ENCODE assay signal across 8 mouse cellular contexts in genomic region chr12:112801864-112802846, GRCm38 (mm10). TPM values are rescaled to one million over a fixed set of nuclear protein-coding genes. Genes with fewer than 3 reads are reported as not detected.
DNase-seq lines count a peak whose midpoint lies in the region; ATAC-seq and TF ChIP-seq lines count a peak whose summit lies in the region.

Gene Ahnak2 (minus strand): TSS chr12:112802657.

- no peaks in the 10 kb centered on the region for H3K9me3 ChIP-seq in forebrain, embryonic 11.5 days (ENCODE audit: control insufficient read depth, low read length)
- no peaks in the 10 kb centered on the region for H3K9me3 ChIP-seq in hindbrain, embryonic 14.5 days (ENCODE audit: control insufficient read depth, low read length)

- H3K4me2 ChIP-seq in forebrain, embryonic 11.5 days (ENCODE audit: low read depth, low read length, severe bottlenecking) = peak within 1 kb of the TSS; percentile 100
- peak within 1 kb of the TSS; percentile 100 for H3K4me2 ChIP-seq in hindbrain, embryonic 14.5 days (replicated peaks)

- peak; percentile 93 for DNase-seq in heart, adult 11 months
- DNase-seq in heart, adult 9 months (ENCODE audit: low spot score in 2 of 2) = no peak
- no peak for DNase-seq in Patski (ENCODE audit: low read depth, low spot score)
- DNase-seq in forebrain, embryonic 11.5 days (ENCODE audit: low spot score) = peak; percentile 88
- DNase-seq in hindbrain, embryonic 14.5 days (ENCODE audit: low spot score) = peak; percentile 38
- peak; percentile 42 to 52 for DNase-seq in lung, postnatal 4 days
- peak; percentile 71 for DNase-seq in yolk sac, embryonic 10.5 days (ENCODE audit: low spot score)
- DNase-seq in left cerebral cortex, adult 11 months (ENCODE audit: low spot score) = no peak

- peak within 1 kb of the TSS; percentile 60 for H3K9ac ChIP-seq in forebrain, embryonic 11.5 days (ENCODE audit: low read length)
- H3K9ac ChIP-seq in hindbrain, embryonic 14.5 days = peak within 1 kb of the TSS; percentile 70

- no peaks in the 10 kb centered on the region for H3K36me3 ChIP-seq in forebrain, embryonic 11.5 days (ENCODE audit: control insufficient read depth, insufficient read depth, low read length)
- no peaks in the 10 kb centered on the region for H3K36me3 ChIP-seq in hindbrain, embryonic 14.5 days (replicated peaks; ENCODE audit: control insufficient read depth, insufficient read depth)

- WGBS in forebrain, embryonic 11.5 days = 5% methylated on average over 68 of the region's 69 CpGs
- WGBS in hindbrain, embryonic 14.5 days = 4% methylated on average over 59 of the region's 69 CpGs

- ATAC-seq in Patski = no peak
- ATAC-seq in forebrain, embryonic 11.5 days (replicated peaks; ENCODE audit: low FRiP score) = peak; percentile 84
- ATAC-seq in hindbrain, embryonic 14.5 days (ENCODE audit: low FRiP score) = peak; percentile 60

- CTCF ChIA-PET in Patski (lab: Charles Lee) = no interaction called here

- TF ChIP-seq CTCF in Patski (IDR thresholded peaks at IDR 0.05) = no peak

- peak within 1 kb of the TSS; percentile 53 for H3K4me3 ChIP-seq in forebrain, embryonic 11.5 days (ENCODE audit: low read depth, low read length)
- H3K4me3 ChIP-seq in hindbrain, embryonic 14.5 days (replicated peaks; ENCODE audit: low read length) = peak within 1 kb of the TSS; percentile 62

- H3K4me1 ChIP-seq in forebrain, embryonic 11.5 days (replicated peaks; ENCODE audit: control insufficient read depth, insufficient read depth, low read length) = peaks cover 2% of the 10 kb centered on the region; the same call in 1 of the 2 replicates
- H3K4me1 ChIP-seq in hindbrain, embryonic 14.5 days (replicated peaks; ENCODE audit: control insufficient read depth, insufficient read depth, low read length) = peaks cover 12% of the 10 kb centered on the region; the same call in 1 of the 2 replicates

- in situ Hi-C loops in Patski (cut with MboI; ENCODE audit: low pct_unique_long_range_greater_than_20kb) = no loop called here

- no peak within 1 kb of the TSS for H3K27ac ChIP-seq in forebrain, embryonic 11.5 days (ENCODE audit: low read depth, low read length)
- H3K27ac ChIP-seq in hindbrain, embryonic 14.5 days = no peak within 1 kb of the TSS

- POLR2A ChIA-PET in Patski (lab: Charles Lee) = no interaction called here

- H3K27me3 ChIP-seq in Patski = no peaks in the 10 kb centered on the region
- peaks cover 13% of the 10 kb centered on the region for H3K27me3 ChIP-seq in forebrain, embryonic 11.5 days (ENCODE audit: control insufficient read depth, insufficient read depth, low read length)
- peaks cover 14% of the 10 kb centered on the region for H3K27me3 ChIP-seq in hindbrain, embryonic 14.5 days (ENCODE audit: control insufficient read depth, insufficient read depth, low read length)

RNA-seq across cellular contexts. Expression of gene Ahnak2, which starts in this region (rescaled TPM):
- 44.1 TPM for polyA plus RNA-seq in Patski (2021)
- 0.08 and 0.16 TPM in 2 replicates for polyA plus RNA-seq in forebrain, embryonic 11.5 days (2014; fragmentation: Nextera tagmentation; extraction: Ambion mirVana)
- polyA plus RNA-seq in hindbrain, embryonic 14.5 days (2014; fragmentation: Nextera tagmentation; extraction: Ambion mirVana) = 1.9 and 2.5 TPM in 2 replicates

Comparison
In these comparisons a context has a peak if more than half of its experiments do, and no peak if none do; other contexts are left out.
1. RNA of gene Ahnak2 (polyA plus RNA-seq): 44.1 TPM in Patski (single experiment); 1.9 to 2.5 TPM in hindbrain, embryonic 14.5 days and 0.08 to 0.16 TPM in forebrain, embryonic 11.5 days; every median in the first group is over 10 times any median in the second.
2. DNase-seq: peak in heart, adult 11 months (single experiment), hindbrain, embryonic 14.5 days (single experiment), lung, postnatal 4 days (2 of 2) and yolk sac, embryonic 10.5 days (single experiment); none in heart, adult 9 months (0 of 2), Patski (single experiment) and left cerebral cortex, adult 11 months (single experiment).
3. Peak in DNase-seq, ATAC-seq, H3K4me3 ChIP-seq, H3K9ac ChIP-seq and H3K4me2 ChIP-seq in forebrain, embryonic 11.5 days; RNA of the gene not detected or under 1 TPM.